Mouse (Mus musculus): ENCODE results near the gene Chp2.

DNA sequence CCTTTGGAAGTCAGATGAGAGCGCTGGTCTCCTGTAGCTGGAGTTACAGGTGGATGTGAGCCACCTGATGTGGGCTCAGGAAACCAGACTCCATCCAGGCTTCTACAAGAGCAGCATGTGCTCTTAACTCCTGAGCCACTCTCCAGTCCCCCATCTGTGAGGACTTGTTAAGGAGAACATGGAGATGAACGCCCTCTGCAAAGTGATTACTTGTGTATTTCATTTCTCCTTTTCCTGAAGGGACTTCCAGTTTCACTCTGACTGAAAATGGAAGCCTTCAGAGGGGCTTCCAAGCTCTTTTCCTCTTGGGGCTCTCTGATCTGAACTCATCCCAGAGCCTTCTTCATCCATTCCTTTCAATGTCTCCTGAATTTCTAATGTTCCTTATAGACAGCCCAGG, 13.2 kb upstream of the Chp2 start:
- no peak for TF ChIP-seq PAX5 (IDR thresholded peaks at IDR 0.05; ENCODE audit: low read length)
- no peak for TF ChIP-seq CTCF (conservative IDR thresholded peaks at IDR 0.05 in 1 of 2, IDR thresholded peaks at IDR 0.05 in 1 of 2; ENCODE audit: low read depth in 2 of 2, low read length in 2 of 2)
- no peak for TF ChIP-seq JUND (conservative IDR thresholded peaks at IDR 0.05; ENCODE audit: low read depth, low read length)
- TF ChIP-seq MEF2A (IDR thresholded peaks at IDR 0.05; ENCODE audit: borderline replicate concordance, low read depth, low read length), result no peak
- TF ChIP-seq HCFC1 (IDR thresholded peaks at IDR 0.05; ENCODE audit: low read depth, low read length), result no peak

All from CH12.LX (cell line).